Mouse (Mus musculus) heart, embryonic 15.5 days (tissue): ENCODE results near the gene Olfr203. TPM values are rescaled to one million over a fixed set of nuclear protein-coding genes. Genes with fewer than 3 reads are reported as not detected.
"Not testable (repeated sequence)": the region's sequence is repeated elsewhere in the genome, so short reads cannot be mapped to it uniquely, and the experiment has no call there.

ENCODE experiments used
- ATAC-seq: fragments of 200-750 bp; cut with Nextera tagmentation; replicated peaks from 2 replicates; pipeline ENCODE4 v1.8.0; 2017; ENCODE audit warnings: low read depth, moderate TSS enrichment; ENCODE audit not compliant: insufficient number of reproducible peaks, insufficient read depth, low FRiP score
- H3K27ac ChIP-seq: fragments of 300-500 bp; sonication (generic); 2 replicates; pipeline ENCODE4 v1.5.1; 2015; ENCODE audit warnings: mild to moderate bottlenecking, inconsistent platforms
- H3K27me3 ChIP-seq: fragments of 300-500 bp; sonication (generic); 2 replicates; pipeline ENCODE4 v1.6.1; 2015; ENCODE audit warnings: inconsistent platforms
- H3K36me3 ChIP-seq: fragments of 300-500 bp; sonication (generic); 2 replicates; pipeline ENCODE4 v1.6.1; 2015; ENCODE audit warnings: mild to moderate bottlenecking, inconsistent platforms
- H3K4me1 ChIP-seq: fragments of 300-500 bp; sonication (generic); replicated peaks from 2 replicates; pipeline ENCODE4 v1.6.1; 2015; ENCODE audit warnings: inconsistent platforms
- H3K4me2 ChIP-seq: fragments of 300-500 bp; sonication (generic); 2 replicates; pipeline ENCODE4 v1.6.1; 2015; ENCODE audit warnings: inconsistent platforms, mild to moderate bottlenecking, moderate library complexity
- H3K4me3 ChIP-seq: fragments of 300-500 bp; sonication (generic); 2 replicates; pipeline ENCODE4 v1.5.1; 2015; ENCODE audit warnings: mild to moderate bottlenecking, inconsistent platforms
- H3K9ac ChIP-seq: fragments of 300-500 bp; sonication (generic); 2 replicates; pipeline ENCODE4 v1.6.1; 2015; ENCODE audit warnings: mild to moderate bottlenecking, inconsistent platforms
- H3K9me3 ChIP-seq: fragments of 300-500 bp; sonication (generic); replicated peaks from 2 replicates; pipeline ENCODE4 v1.6.1; 2016; ENCODE audit warnings: inconsistent platforms
- WGBS: fragments of 180-500 bp; shearing (Covaris S2); methylation state at CpG from one replicate; pipeline ENCODE4 v1.1.7; 2015; ENCODE audit warnings: mixed read lengths; 5-methylcytosine and 5-hydroxymethylcytosine counted together
- polyA plus RNA-seq: library from polyadenylated mRNA; unstranded; fragments of >200 nt; fragmentation: Nextera tagmentation; extraction: Ambion mirVana; gene quantifications from 2 replicates; pipeline ENCODE4 v1.2.1, GENCODE M21; 2015

Gene Olfr203
- polyA plus RNA-seq = not detected in 2 replicates

- H3K4me2 ChIP-seq = no peak within 1 kb of the TSS
- H3K36me3 ChIP-seq = no peaks in the 10 kb centered on the region
- no peak within 1 kb of the TSS for H3K4me3 ChIP-seq
- H3K4me1 ChIP-seq = no peaks in the 10 kb centered on the region
- no peaks in the 10 kb centered on the region for H3K9me3 ChIP-seq
- no peak for ATAC-seq
- H3K9ac ChIP-seq = no peak within 1 kb of the TSS
- no peaks in the 10 kb centered on the region for H3K27me3 ChIP-seq
- H3K27ac ChIP-seq = no peak within 1 kb of the TSS
- 82% methylated on average over 2 of the region's 2 CpGs for WGBS
Measured at GRCm38 (mm10) chr16:59298581-59298980, at the start of gene Olfr203. Gene Olfr203 (plus strand): TSS chr16:59298881.

DNA sequence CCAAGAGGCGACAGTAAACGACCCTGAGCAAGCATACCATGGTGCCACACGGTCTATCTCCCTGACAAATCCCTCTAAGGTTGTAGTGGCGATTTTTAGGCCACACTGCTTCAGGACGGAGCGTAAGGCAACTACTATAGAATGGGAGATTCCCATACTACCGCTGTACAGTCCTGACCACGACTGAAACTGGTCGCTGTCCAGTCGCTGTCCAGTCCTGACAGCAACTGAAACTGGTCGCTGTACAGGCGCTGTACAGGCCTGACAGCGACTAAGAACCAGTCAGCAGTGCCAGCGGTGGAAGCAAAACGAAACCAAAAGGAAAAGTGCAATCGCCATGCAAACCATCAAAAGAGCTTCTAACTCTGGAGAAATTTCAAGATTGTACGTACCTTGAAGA lies 49.0 kb upstream of the Olfr203 start:
- Histone ChIP-seq H3K4me1 (no peaks in the 10 kb centered on the region), H3K36me3 (no peaks in the 10 kb centered on the region), H3K9me3 (no peaks in the 10 kb centered on the region), H3K9ac (no peak overlapping the region), H3K4me3 (no peak overlapping the region), H3K27me3 (no peaks in the 10 kb centered on the region), H3K4me2 (no peak overlapping the region), H3K27ac (no peak overlapping the region)
- no peak for ATAC-seq
- 79% methylated on average over 17 of the region's 17 CpGs for WGBS

DNA sequence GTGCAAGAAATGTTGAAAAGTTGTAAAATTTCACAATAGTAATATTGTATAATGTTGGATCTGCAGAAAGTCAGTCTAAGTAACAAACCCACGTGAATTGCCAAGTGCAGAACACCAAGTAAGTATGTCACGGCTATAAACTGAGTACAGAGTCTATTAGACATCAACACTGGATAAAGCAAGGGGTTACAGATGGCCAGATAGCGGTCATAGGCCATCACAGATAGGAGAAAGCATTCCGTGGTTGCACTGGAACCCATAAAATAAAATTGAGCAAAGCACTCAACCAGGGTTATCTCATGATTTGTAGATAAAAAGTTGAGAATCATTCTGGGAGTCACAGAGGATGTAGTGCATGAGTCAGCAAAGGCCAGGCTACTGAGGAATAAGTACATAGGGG lies 29.6 kb upstream of the Olfr203 start:
- not testable (repeated sequence) for H3K9ac ChIP-seq, ATAC-seq
- WGBS = 61% methylated on average over 4 of the region's 4 CpGs

GRCm38 (mm10) chr16:59272532-59272931 lies 26.1 kb upstream of the Olfr203 start, which contains the start of gene Olfr201:
Gene Olfr201 (minus strand): TSS chr16:59272632.
- H3K27me3 ChIP-seq, H3K27ac ChIP-seq, H3K4me1 ChIP-seq, H3K9me3 ChIP-seq, ATAC-seq, H3K4me2 ChIP-seq, H3K4me3 ChIP-seq, H3K36me3 ChIP-seq, H3K9ac ChIP-seq: not testable (repeated sequence)
- 79% methylated on average over 4 of the region's 4 CpGs for WGBS

More for the DNA sequence above, 29.6 kb upstream of the Olfr203 start:
- H3K9me3 ChIP-seq, H3K4me3 ChIP-seq, H3K27me3 ChIP-seq, H3K27ac ChIP-seq, H3K4me1 ChIP-seq, H3K4me2 ChIP-seq, H3K36me3 ChIP-seq: not testable (repeated sequence)

GRCm38 (mm10) chr16:59280542-59280941 lies 18.1 kb upstream of the Olfr203 start:
- Histone ChIP-seq H3K36me3 (no peaks in the 10 kb centered on the region), H3K9me3 (no peaks in the 10 kb centered on the region), H3K4me1 (no peaks in the 10 kb centered on the region), H3K4me2 (no peak overlapping the region), H3K27ac (no peak overlapping the region), H3K9ac (no peak overlapping the region), H3K4me3 (no peak overlapping the region), H3K27me3 (no peaks in the 10 kb centered on the region)
- WGBS = 48% methylated on average over 3 of the region's 3 CpGs
- ATAC-seq = no peak

- Histone ChIP-seq H3K9me3 (no peaks in the 10 kb centered on the region), H3K27me3 (no peaks in the 10 kb centered on the region), H3K4me3 (no peak overlapping the region), H3K4me2 (no peak overlapping the region), H3K9ac (no peak overlapping the region), H3K36me3 (no peaks in the 10 kb centered on the region), H3K27ac (no peak overlapping the region), H3K4me1 (no peaks in the 10 kb centered on the region)
- no peak for ATAC-seq
- WGBS = 59% methylated on average over 1 of the region's 1 CpGs
Measured at GRCm38 (mm10) chr16:59283476-59283875, 15.2 kb upstream of the Olfr203 start.

GRCm38 (mm10) chr16:59286693-59287092 lies 12.0 kb upstream of the Olfr203 start, which contains the start of gene Olfr202:
Gene Olfr202 (minus strand): TSS chr16:59286793.
- no peaks in the 10 kb centered on the region for H3K9me3 ChIP-seq
- H3K4me3 ChIP-seq = no peak within 1 kb of the TSS
- H3K27me3 ChIP-seq = no peaks in the 10 kb centered on the region
- H3K4me1 ChIP-seq = no peaks in the 10 kb centered on the region
- no peak within 1 kb of the TSS for H3K4me2 ChIP-seq
- no peak for ATAC-seq
- WGBS = 72% methylated on average over 1 of the region's 1 CpGs
- H3K36me3 ChIP-seq = no peaks in the 10 kb centered on the region
- H3K27ac ChIP-seq = no peak within 1 kb of the TSS
- no peak within 1 kb of the TSS for H3K9ac ChIP-seq

- WGBS = 76% methylated on average over 9 of the region's 9 CpGs
- H3K4me1 ChIP-seq, ATAC-seq, H3K27me3 ChIP-seq, H3K9me3 ChIP-seq, H3K27ac ChIP-seq, H3K9ac ChIP-seq, H3K36me3 ChIP-seq, H3K4me2 ChIP-seq, H3K4me3 ChIP-seq: not testable (repeated sequence)
Measured at GRCm38 (mm10) chr16:59287576-59287975, 11.1 kb upstream of the Olfr203 start.

GRCm38 (mm10) chr16:59318148-59318547 lies 19.5 kb downstream of the Olfr203 start, which contains the start of gene Olfr204:
Gene Olfr204 (minus strand): TSS chr16:59318248.
- Histone ChIP-seq H3K4me3 (no peak within 1 kb of the TSS), H3K27ac (no peak within 1 kb of the TSS), H3K4me2 (no peak within 1 kb of the TSS), H3K4me1 (no peaks in the 10 kb centered on the region), H3K9ac (no peak within 1 kb of the TSS), H3K27me3 (no peaks in the 10 kb centered on the region), H3K36me3 (no peaks in the 10 kb centered on the region), H3K9me3 (no peaks in the 10 kb centered on the region)
- ATAC-seq = no peak

DNA sequence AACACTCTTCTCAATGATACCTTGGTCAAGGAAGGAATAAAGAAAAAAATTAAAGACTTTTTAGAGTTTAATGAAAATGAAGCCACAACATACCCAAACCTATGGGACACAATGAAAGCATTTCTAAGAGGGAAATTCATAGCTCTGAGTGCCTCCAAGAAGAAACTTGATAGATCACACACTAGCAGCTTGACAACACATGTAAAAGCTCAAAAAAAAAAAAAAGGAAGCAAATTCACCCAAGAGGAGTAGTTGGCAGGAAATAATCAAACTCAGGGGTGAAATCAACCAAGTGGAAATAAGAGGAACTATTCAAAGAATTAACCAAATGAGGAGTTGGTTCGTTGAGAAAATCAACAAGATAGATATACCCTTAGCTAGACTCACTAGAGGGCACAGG lies 24.6 kb downstream of the Olfr203 start:
- ATAC-seq, H3K27me3 ChIP-seq, H3K4me3 ChIP-seq, H3K27ac ChIP-seq, H3K9ac ChIP-seq, H3K9me3 ChIP-seq, H3K4me1 ChIP-seq, H3K36me3 ChIP-seq, H3K4me2 ChIP-seq: not testable (repeated sequence)
- 48% methylated on average over 1 of the region's 1 CpGs for WGBS

GRCm38 (mm10) chr16:59331038-59331437 lies 32.4 kb downstream of the Olfr203 start, which contains the start of gene Olfr205:
Gene Olfr205 (minus strand): TSS chr16:59331138.
- no peak within 1 kb of the TSS for H3K4me3 ChIP-seq
- no peaks in the 10 kb centered on the region for H3K4me1 ChIP-seq
- no peak within 1 kb of the TSS for H3K4me2 ChIP-seq
- H3K9me3 ChIP-seq = no peaks in the 10 kb centered on the region
- H3K9ac ChIP-seq = no peak within 1 kb of the TSS
- H3K27me3 ChIP-seq = no peaks in the 10 kb centered on the region
- no peaks in the 10 kb centered on the region for H3K36me3 ChIP-seq
- H3K27ac ChIP-seq = no peak within 1 kb of the TSS
- ATAC-seq = no peak

- WGBS = 78% methylated on average over 1 of the region's 1 CpGs
- Histone ChIP-seq H3K9me3 (no peaks in the 10 kb centered on the region), H3K27me3 (no peaks in the 10 kb centered on the region), H3K4me3 (no peak within 1 kb of the TSS), H3K9ac (no peak within 1 kb of the TSS), H3K27ac (no peak within 1 kb of the TSS), H3K4me2 (no peak within 1 kb of the TSS), H3K36me3 (no peaks in the 10 kb centered on the region), H3K4me1 (no peaks in the 10 kb centered on the region)
- no peak for ATAC-seq
Measured at GRCm38 (mm10) chr16:59349146-59349545, 50.5 kb downstream of the Olfr203 start, which contains the start of gene Olfr206. Gene Olfr206 (minus strand): TSS chr16:59349246.
